Mouse (Mus musculus): ENCODE measurements around the gene Dab1. TPM values are rescaled to one million over a fixed set of nuclear protein-coding genes. Genes with fewer than 3 reads are reported as not detected.

Dab1 gene
- total RNA-seq, 2 experiments from 2014 or later, result 0.41 to 1.2 TPM

- no peak for DNase-seq
Measured at GRCm38 (mm10) chr4:104678234-104678633, 1059.1 kb downstream of the Dab1 start.

- no peak for DNase-seq
Measured at GRCm38 (mm10) chr4:104680475-104680874, 1061.3 kb downstream of the Dab1 start.

- DNase-seq, result no peak
Measured at GRCm38 (mm10) chr4:104686137-104686809, 1067.1 kb downstream of the Dab1 start.

- DNase-seq, result no peak
Measured at GRCm38 (mm10) chr4:104689047-104689446, 1069.9 kb downstream of the Dab1 start.

- no peak for DNase-seq
Measured at GRCm38 (mm10) chr4:104691026-104691425, 1071.9 kb downstream of the Dab1 start.

DNA sequence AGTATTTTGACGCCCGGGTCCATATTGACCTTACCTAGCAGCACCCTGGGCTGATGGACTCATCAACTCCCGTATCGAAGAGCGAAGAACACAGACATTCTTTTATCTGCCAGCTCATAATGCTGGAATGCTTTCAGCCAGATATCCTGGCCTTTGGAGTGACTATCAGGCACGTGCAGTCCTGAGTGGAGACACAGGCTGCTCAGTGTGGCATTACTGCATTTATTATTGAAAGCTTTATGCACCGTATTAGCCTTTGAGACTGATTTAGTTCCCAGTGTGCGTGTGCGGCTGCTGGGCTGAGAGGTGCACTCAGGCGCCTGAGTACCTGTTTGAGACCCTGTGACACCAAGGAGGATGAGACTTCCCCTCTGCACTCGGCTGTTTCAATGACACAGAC lies 1075.0 kb downstream of the Dab1 start:
- DNase-seq, result no peak

DNA sequence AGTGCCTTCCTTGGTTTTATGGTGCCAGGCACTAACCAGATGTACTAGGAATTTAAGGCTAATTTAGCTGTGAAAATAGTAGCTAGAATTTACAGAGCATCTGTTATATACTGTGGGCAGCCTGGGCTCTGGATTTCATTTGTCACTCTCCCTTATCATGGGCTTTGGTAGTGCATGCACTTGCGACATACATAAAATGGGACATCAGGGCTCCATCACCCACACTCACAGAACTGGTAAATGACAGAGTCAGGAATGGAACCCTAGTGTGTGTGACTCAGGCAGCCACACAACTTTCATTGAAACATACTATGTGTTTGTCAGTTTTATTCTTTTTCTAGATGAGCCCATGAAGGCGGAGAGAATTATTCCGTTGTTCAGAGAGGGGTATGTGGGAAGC lies 1077.4 kb downstream of the Dab1 start:
- no peak for DNase-seq

DNA sequence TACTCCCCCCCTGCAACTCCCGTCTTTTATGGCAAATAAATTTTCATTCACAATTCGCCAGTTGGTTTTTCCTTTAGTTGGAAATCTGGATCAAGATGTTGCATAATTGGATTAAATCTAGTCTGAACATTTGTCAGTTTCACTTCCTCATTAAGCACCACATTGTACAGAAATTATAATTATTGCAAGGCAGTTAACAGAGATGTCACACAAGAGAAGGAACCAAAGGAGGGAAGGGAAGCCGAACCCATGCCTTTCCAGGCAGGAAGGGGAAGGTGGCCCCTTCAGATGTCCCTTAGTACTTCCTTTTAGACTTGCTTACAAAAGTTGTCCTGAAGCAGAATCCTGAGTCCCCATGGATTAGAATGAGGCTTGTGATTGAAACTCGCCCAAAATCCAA lies 1078.5 kb downstream of the Dab1 start:
- DNase-seq, result no peak

GRCm38 (mm10) chr4:104705664-104706645 lies 1086.8 kb downstream of the Dab1 start:
- DNase-seq, result no peak

- DNase-seq, result no peak
Measured at GRCm38 (mm10) chr4:104712338-104713083, 1093.4 kb downstream of the Dab1 start.

- DNase-seq, result no peak
Measured at GRCm38 (mm10) chr4:104714925-104715519, 1095.9 kb downstream of the Dab1 start.

- no peak for DNase-seq
Measured at GRCm38 (mm10) chr4:104715857-104716256, 1096.7 kb downstream of the Dab1 start.

- DNase-seq, result no peak
Measured at GRCm38 (mm10) chr4:104716506-104716905, 1097.3 kb downstream of the Dab1 start.

GRCm38 (mm10) chr4:104718973-104719795 lies 1100.0 kb downstream of the Dab1 start:
- DNase-seq, result no peak

GRCm38 (mm10) chr4:104723527-104724045 lies 1104.4 kb downstream of the Dab1 start:
- no peak for DNase-seq

DNA sequence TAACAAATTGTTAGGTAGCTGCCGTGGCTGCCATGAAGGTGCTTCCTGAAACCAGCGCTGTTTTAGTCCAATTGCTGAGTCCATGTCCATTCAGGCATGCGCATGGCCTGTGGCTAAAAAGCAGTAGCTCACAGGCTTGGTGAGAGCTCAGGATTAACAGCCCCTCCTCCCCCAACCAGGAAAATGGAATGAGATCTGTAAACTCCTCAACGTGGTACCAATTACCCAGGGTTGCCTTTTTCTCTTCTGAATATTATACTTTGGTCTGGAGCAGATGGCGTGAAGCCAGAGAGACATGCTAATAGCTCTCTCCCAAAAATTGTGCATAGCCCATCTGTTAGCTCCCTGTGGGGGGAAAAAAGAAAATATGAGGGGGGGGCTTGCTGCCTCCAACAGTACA lies 1105.1 kb downstream of the Dab1 start:
- no peak for DNase-seq

- DNase-seq, result no peak
Measured at GRCm38 (mm10) chr4:104725673-104726072, 1106.5 kb downstream of the Dab1 start.

DNA sequence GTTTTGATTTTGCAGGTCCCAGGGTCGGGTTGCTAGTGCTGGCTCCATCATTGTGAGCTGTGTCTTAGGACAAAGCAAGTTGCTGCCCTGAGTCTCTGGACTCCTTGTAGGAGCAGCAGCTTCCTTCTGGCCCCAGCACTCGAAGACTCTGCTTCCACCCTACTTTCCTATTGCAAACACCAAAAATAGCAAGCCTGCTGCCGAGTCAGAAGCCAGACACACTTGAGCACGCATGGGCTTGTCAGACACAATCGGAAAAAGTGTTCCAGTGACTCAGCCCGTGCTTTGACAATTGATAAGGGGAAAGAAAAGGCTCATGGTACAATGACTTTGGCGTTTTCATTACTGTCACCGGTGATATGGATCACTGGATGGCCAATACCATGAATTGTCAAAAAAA lies 1110.0 kb downstream of the Dab1 start:
- no peak for DNase-seq

DNA sequence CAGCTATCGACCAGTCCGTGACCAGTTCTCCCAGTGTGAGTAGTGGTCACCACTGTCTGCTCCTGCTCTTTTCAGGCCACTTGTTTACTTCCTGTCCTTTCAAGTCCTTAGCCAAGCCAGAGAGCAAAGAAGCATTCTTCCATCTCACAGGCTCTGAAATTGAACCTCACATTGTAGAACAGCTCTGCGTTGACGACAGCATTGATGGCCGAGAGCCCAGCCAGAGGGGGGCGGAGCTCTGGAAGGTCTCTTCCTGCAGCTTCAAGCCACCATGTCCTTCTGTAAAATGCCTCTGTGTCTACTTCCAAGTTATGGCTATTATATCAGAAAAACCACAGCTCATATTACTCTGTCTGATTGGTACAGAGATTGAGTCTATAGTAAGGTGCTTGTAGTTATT lies 1127.3 kb downstream of the Dab1 start:
- DNase-seq, result no peak

- no peak for DNase-seq
Measured at GRCm38 (mm10) chr4:104754090-104754489, 1134.9 kb downstream of the Dab1 start.

Data from gastrocnemius, postnatal 10 days (tissue).